Mouse (Mus musculus) liver, embryonic 12.5 days (tissue): ENCODE results near the gene Rptor. TPM values are rescaled to one million over a fixed set of nuclear protein-coding genes. Genes with fewer than 3 reads are reported as not detected.
A peak's percentile ranks its signal among the peaks of the same experiment; 100 is the strongest.

Source experiments
- ATAC-seq: fragments of 200-750 bp; cut with Nextera tagmentation; 2 replicates; pipeline ENCODE4 v1.8.0; 2017; ENCODE audit warnings: moderate number of reproducible peaks, mild to moderate bottlenecking, moderate library complexity
- H3K27ac ChIP-seq: fragments of 300-500 bp; sonication (generic); 2 replicates; pipeline ENCODE4 v1.5.1; 2016; ENCODE audit warnings: mild to moderate bottlenecking
- H3K27me3 ChIP-seq: fragments of 300-500 bp; sonication (generic); replicated peaks from 2 replicates; pipeline ENCODE4 v1.6.1; 2016; ENCODE audit warnings: mild to moderate bottlenecking, moderate library complexity
- H3K36me3 ChIP-seq: fragments of 300-500 bp; sonication (generic); 2 replicates; pipeline ENCODE4 v1.6.1; 2016; ENCODE audit warnings: mild to moderate bottlenecking, moderate library complexity
- H3K4me1 ChIP-seq: fragments of 300-500 bp; sonication (generic); 2 replicates; pipeline ENCODE4 v1.6.1; 2016
- H3K4me2 ChIP-seq: fragments of 300-500 bp; sonication (generic); 2 replicates; pipeline ENCODE4 v1.6.1; 2016; ENCODE audit warnings: mild to moderate bottlenecking, moderate library complexity
- H3K4me3 ChIP-seq: fragments of 300-500 bp; sonication (generic); 2 replicates; pipeline ENCODE4 v1.5.1; 2016; ENCODE audit warnings: mild to moderate bottlenecking, moderate library complexity
- H3K9ac ChIP-seq: fragments of 300-500 bp; sonication (generic); 2 replicates; pipeline ENCODE4 v1.6.1; 2016; ENCODE audit warnings: mild to moderate bottlenecking, moderate library complexity
- H3K9me3 ChIP-seq: fragments of 300-500 bp; sonication (generic); replicated peaks from 2 replicates; pipeline ENCODE4 v1.6.1; 2016; ENCODE audit warnings: mild to moderate bottlenecking, moderate library complexity
- WGBS: fragments of 180-500 bp; shearing (Covaris S2); methylation state at CpG from one replicate; pipeline ENCODE4 v1.1.7; 2016; ENCODE audit not compliant: insufficient replicate concordance; 5-methylcytosine and 5-hydroxymethylcytosine counted together
- polyA plus RNA-seq: library from polyadenylated mRNA; unstranded; fragments of >200 nt; fragmentation: Nextera tagmentation; extraction: Ambion mirVana; gene quantifications from 2 replicates; pipeline ENCODE4 v1.2.1, GENCODE M21; 2016

Rptor gene
- polyA plus RNA-seq, 1 experiment from 2014 or later, result 11.3 TPM

GRCm38 (mm10) chr11:119811022-119811421, 208.3 kb downstream of the Rptor start:
- Histone ChIP-seq H3K4me2 (no peak overlapping the region), H3K4me3 (no peak overlapping the region), H3K27ac (no peak overlapping the region), H3K4me1 (peaks cover 11% of the 10 kb centered on the region; the same call in 1 of the 2 replicates), H3K27me3 (no peaks in the 10 kb centered on the region), H3K9me3 (no peaks in the 10 kb centered on the region), H3K36me3 (peaks cover 56% of the 10 kb centered on the region), H3K9ac (no peak overlapping the region)
- whole genome bisulfite sequencing, result 79% methylated on average over 8 of the region's 8 CpGs
- no peak for ATAC-seq

DNA sequence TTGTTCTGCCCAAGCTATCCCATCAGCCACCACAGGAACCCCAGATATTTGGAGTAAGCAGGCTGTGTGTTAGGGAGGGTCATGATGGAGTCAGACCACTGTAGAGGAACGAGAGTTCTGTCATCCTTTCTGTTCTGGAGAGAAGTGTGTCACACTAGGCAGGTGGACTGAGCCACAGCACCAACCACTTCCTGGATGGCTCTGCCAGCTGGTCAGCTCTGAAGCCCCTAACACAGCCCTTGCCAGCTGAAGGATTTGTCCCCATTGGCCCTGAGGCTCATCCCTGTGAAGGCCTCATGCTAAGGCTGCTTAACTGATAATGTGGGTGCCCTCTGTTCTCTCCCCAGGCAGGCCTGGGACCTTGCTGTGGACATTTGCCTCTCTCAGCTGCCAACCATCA, 208.9 kb downstream of the Rptor start:
- 73% methylated on average over 1 of the region's 1 CpGs for WGBS
- ATAC-seq, result no peak
- Histone ChIP-seq H3K36me3 (peaks cover 58% of the 10 kb centered on the region), H3K4me1 (peaks cover 12% of the 10 kb centered on the region), H3K9ac (no peak overlapping the region), H3K27me3 (no peaks in the 10 kb centered on the region), H3K4me3 (no peak overlapping the region), H3K4me2 (no peak overlapping the region), H3K27ac (no peak overlapping the region), H3K9me3 (no peaks in the 10 kb centered on the region)

GRCm38 (mm10) chr11:119812093-119812492, 209.4 kb downstream of the Rptor start:
- WGBS, result 78% methylated on average over 4 of the region's 4 CpGs
- Histone ChIP-seq H3K9ac (no peak overlapping the region), H3K36me3 (peaks cover 56% of the 10 kb centered on the region), H3K4me2 (no peak overlapping the region), H3K4me3 (no peak overlapping the region), H3K27me3 (no peaks in the 10 kb centered on the region), H3K27ac (no peak overlapping the region), H3K9me3 (no peaks in the 10 kb centered on the region), H3K4me1 (peaks cover 14% of the 10 kb centered on the region)
- no peak for ATAC-seq

DNA sequence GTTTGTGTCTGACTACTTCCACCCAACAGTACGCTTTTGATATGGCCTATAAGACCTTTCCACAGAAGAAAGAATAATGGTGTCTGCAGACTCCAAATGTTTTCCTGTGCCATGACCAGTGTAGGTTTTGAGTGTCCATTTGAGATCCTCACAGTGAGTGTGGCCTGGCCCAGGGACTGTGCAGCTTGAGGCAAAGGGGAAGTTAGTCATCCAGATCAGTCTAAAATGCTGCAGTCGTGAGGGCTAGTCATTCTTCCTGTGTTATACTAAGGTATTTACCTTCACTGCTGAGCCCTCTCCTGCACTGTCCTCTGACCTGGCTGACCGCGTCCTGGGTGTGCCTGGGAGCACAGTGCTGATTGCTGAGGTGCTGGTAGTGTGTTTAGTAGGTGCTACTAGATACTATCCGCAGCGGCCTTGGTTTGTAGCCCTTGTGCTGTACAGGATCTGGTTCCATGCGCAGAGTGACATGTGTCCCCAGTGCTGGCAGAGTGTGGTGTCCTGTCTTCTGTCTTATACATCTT, 211.4 kb downstream of the Rptor start:
- Histone ChIP-seq H3K4me1 (peaks cover 17% of the 10 kb centered on the region), H3K4me3 (no peak overlapping the region), H3K9me3 (no peaks in the 10 kb centered on the region), H3K4me2 (no peak overlapping the region), H3K27me3 (no peaks in the 10 kb centered on the region), H3K36me3 (peaks cover 65% of the 10 kb centered on the region), H3K9ac (no peak overlapping the region), H3K27ac (no peak overlapping the region)
- ATAC-seq, result no peak
- 82% methylated on average over 7 of the region's 7 CpGs for WGBS

- H3K36me3 ChIP-seq, result peaks cover 72% of the 10 kb centered on the region
- WGBS, result 69% methylated on average over 14 of the region's 14 CpGs
These were observed 214.2 kb downstream of the Rptor start for GRCm38 (mm10) chr11:119816798-119817361.

GRCm38 (mm10) chr11:119817362-119817837, 214.7 kb downstream of the Rptor start:
- Histone ChIP-seq H3K36me3 (peaks cover 72% of the 10 kb centered on the region), H3K4me3 (no peak overlapping the region), H3K27me3 (no peaks in the 10 kb centered on the region), H3K4me1 (peaks cover 17% of the 10 kb centered on the region), H3K27ac (no peak overlapping the region), H3K4me2 (no peak overlapping the region), H3K9me3 (no peaks in the 10 kb centered on the region), H3K9ac (no peak overlapping the region)
- ATAC-seq, result 0 out of 2 replicates have a peak, but pooled peaks have one; percentile 32
- WGBS, result 24% methylated on average over 3 of the region's 3 CpGs

More at GRCm38 (mm10) chr11:119816798-119817361, 214.2 kb downstream of the Rptor start:
- Histone ChIP-seq H3K4me3 (no peak overlapping the region), H3K9ac (no peak overlapping the region), H3K27ac (no peak overlapping the region), H3K4me2 (no peak overlapping the region), H3K9me3 (no peaks in the 10 kb centered on the region), H3K27me3 (no peaks in the 10 kb centered on the region), H3K4me1 (peaks cover 17% of the 10 kb centered on the region)
- no peak for ATAC-seq

GRCm38 (mm10) chr11:119817898-119818297, 215.2 kb downstream of the Rptor start:
- H3K27ac ChIP-seq, result 0 out of 2 replicates have a peak overlapping the region, but pooled peaks have one; percentile 38

DNA sequence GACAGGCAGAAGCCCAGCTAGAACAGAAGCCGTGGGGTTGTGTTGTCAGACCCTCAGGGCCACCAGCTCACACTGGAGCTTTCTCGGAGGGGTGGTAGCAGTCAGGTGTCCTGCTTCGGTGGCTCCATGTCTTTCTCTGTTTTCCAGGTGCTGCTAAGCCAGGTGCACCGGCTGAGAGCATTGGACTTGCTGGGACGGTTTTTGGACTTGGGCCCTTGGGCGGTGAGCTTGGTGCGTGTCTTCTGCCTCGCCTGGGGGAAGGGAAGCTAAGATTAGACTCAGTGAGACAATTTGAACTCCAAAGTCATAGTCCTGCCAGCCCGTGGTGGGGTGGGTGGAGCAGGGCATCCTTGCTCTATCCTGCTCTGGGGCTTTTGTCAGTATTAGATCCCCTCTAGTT, 218.8 kb downstream of the Rptor start:
- Histone ChIP-seq H3K36me3 (peaks cover 68% of the 10 kb centered on the region), H3K9me3 (no peaks in the 10 kb centered on the region), H3K27me3 (no peaks in the 10 kb centered on the region), H3K4me1 (peaks cover 16% of the 10 kb centered on the region), H3K27ac (no peak overlapping the region), H3K4me3 (no peak overlapping the region), H3K9ac (no peak overlapping the region), H3K4me2 (no peak overlapping the region)
- no peak for ATAC-seq
- 79% methylated on average over 9 of the region's 9 CpGs for WGBS

More at GRCm38 (mm10) chr11:119817898-119818297, 215.2 kb downstream of the Rptor start:
- no peak for ATAC-seq
- no peaks in the 10 kb centered on the region for H3K27me3 ChIP-seq
- H3K4me2 ChIP-seq, result no peak overlapping the region
- peaks cover 70% of the 10 kb centered on the region for H3K36me3 ChIP-seq
- no peaks in the 10 kb centered on the region for H3K9me3 ChIP-seq
- H3K4me1 ChIP-seq, result peaks cover 17% of the 10 kb centered on the region
- H3K4me3 ChIP-seq, result no peak overlapping the region
- WGBS, result 63% methylated on average over 3 of the region's 3 CpGs
- H3K9ac ChIP-seq, result no peak overlapping the region

- H3K36me3 ChIP-seq, result peaks cover 69% of the 10 kb centered on the region
- no peaks in the 10 kb centered on the region for H3K27me3 ChIP-seq
- H3K27ac ChIP-seq, result no peak overlapping the region
- no peak overlapping the region for H3K4me3 ChIP-seq
- 82% methylated on average over 6 of the region's 6 CpGs for WGBS
- no peaks in the 10 kb centered on the region for H3K9me3 ChIP-seq
- no peak overlapping the region for H3K4me2 ChIP-seq
- peaks cover 6% of the 10 kb centered on the region for H3K4me1 ChIP-seq
- no peak for ATAC-seq
- no peak overlapping the region for H3K9ac ChIP-seq
These were observed 221.5 kb downstream of the Rptor start for GRCm38 (mm10) chr11:119824072-119824649.

GRCm38 (mm10) chr11:119825783-119826182, 223.1 kb downstream of the Rptor start:
- Histone ChIP-seq H3K9me3 (no peaks in the 10 kb centered on the region), H3K27ac (no peak overlapping the region), H3K27me3 (no peaks in the 10 kb centered on the region), H3K9ac (no peak overlapping the region), H3K4me1 (peaks cover 11% of the 10 kb centered on the region), H3K4me2 (no peak overlapping the region), H3K36me3 (peaks cover 61% of the 10 kb centered on the region), H3K4me3 (no peak overlapping the region)
- 83% methylated on average over 6 of the region's 6 CpGs for WGBS
- no peak for ATAC-seq

- Histone ChIP-seq H3K9me3 (no peaks in the 10 kb centered on the region), H3K9ac (no peak overlapping the region), H3K27me3 (no peaks in the 10 kb centered on the region), H3K27ac (no peak overlapping the region), H3K4me2 (no peak overlapping the region), H3K36me3 (peaks cover 65% of the 10 kb centered on the region), H3K4me3 (no peak overlapping the region), H3K4me1 (peaks cover 11% of the 10 kb centered on the region)
- ATAC-seq, result no peak
- WGBS, result 73% methylated on average over 4 of the region's 4 CpGs
These were observed 223.5 kb downstream of the Rptor start for GRCm38 (mm10) chr11:119826239-119826638.

- peaks cover 11% of the 10 kb centered on the region for H3K4me1 ChIP-seq
- ATAC-seq, result peak; percentile 63; the same call in 1 of the 2 replicates
- 51% methylated on average over 3 of the region's 3 CpGs for WGBS
- H3K9ac ChIP-seq, result no peak overlapping the region
- H3K9me3 ChIP-seq, result no peaks in the 10 kb centered on the region
- no peaks in the 10 kb centered on the region for H3K27me3 ChIP-seq
- H3K36me3 ChIP-seq, result peaks cover 51% of the 10 kb centered on the region
- no peak overlapping the region for H3K4me2 ChIP-seq
- no peak overlapping the region for H3K4me3 ChIP-seq
- no peak overlapping the region for H3K27ac ChIP-seq
These were observed 226.4 kb downstream of the Rptor start for GRCm38 (mm10) chr11:119829116-119829515.
